Mouse (Mus musculus): ENCODE results near the gene Abcb1a.

DNA sequence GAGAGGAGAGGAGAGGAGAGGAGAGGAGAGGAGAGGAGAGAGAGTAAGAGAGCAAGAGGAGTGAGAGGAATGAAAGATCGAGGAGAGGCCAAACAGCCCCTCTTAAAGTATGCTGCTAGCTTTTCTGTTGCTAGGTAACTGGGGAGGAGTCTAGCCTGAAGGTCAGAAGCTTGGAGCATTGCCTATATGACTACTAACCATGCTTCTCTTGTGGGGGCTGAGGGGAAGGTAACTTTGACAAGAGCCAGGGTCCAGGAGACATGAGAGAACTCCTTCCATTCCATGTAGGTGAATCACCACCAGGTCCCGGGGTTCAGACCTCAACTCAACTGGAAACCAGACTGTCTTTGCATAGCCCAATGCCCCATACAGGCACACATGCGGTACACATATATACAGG, 113.0 kb downstream of the Abcb1a start:
- TF ChIP-seq CTCF (IDR thresholded peaks at IDR 0.05), result no peak
- TF ChIP-seq POLR2A (IDR thresholded peaks at IDR 0.05; ENCODE audit: insufficient read depth, low read depth, low read length), result no peak
- TF ChIP-seq EP300 (IDR thresholded peaks at IDR 0.05; ENCODE audit: insufficient read depth, low read depth, low read length), result no peak

Data from heart, adult 2 months (tissue).